Mouse (Mus musculus): ENCODE measurements around the gene D430019H16Rik.

DNA sequence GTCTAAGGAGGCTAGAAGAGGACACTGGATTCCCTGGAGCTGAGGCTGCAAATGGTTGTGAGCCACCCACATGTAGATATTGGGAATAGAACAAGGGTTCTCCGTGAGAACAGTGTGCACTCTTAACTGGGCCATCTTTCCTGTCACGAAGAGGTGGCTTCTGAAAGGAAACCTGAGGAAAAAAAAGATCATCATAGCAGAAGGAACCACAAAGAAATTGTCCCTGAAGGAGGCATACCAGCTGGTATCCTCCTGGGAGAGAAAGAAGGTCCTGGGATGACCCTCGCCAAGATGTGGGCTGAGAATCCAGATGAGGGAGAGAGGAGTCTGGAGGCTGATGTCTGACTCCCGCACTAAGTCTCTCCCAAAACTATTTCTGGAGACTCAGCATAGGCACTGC lies 4.4 kb upstream of the D430019H16Rik start:
- TF ChIP-seq CTCF (IDR thresholded peaks at IDR 0.05; ENCODE audit: borderline replicate concordance, extremely low read depth, insufficient read depth, insufficient read length) (no peak), POLR2A (IDR thresholded peaks at IDR 0.05; ENCODE audit: borderline replicate concordance, extremely low read depth, insufficient read depth, insufficient read length, poor library complexity, severe bottlenecking) (no peak)

Measured in brain, embryonic 14.5 days (tissue).